Mouse (Mus musculus): Measurements from ENCODE around the gene Knop1. TPM values are rescaled to one million over a fixed set of nuclear protein-coding genes. Genes with fewer than 3 reads are reported as not detected.

Knop1 gene
- polyA plus RNA-seq, 1 experiment from 2014 or later, result 118 TPM

GRCm38 (mm10) chr7:118851571-118851970, 4.5 kb downstream of the Knop1 start:
- Histone ChIP-seq H3K4me3 (ENCODE audit: low read depth, low read length) (no peak overlapping the region), H3K27me3 (ENCODE audit: control insufficient read depth, insufficient read depth, low read length) (no peaks in the 10 kb centered on the region), H3K27ac (ENCODE audit: low read depth, low read length) (no peak overlapping the region), H3K9me3 (ENCODE audit: control insufficient read depth, low read length) (no peaks in the 10 kb centered on the region), H3K4me2 (no peak overlapping the region), H3K9ac (ENCODE audit: low read length) (no peak overlapping the region), H3K4me1 (ENCODE audit: control insufficient read depth, insufficient read depth, low read length) (peaks cover 12% of the 10 kb centered on the region), H3K36me3 (ENCODE audit: control insufficient read depth, insufficient read depth, low read length) (peaks cover 29% of the 10 kb centered on the region)
- ATAC-seq (ENCODE audit: low FRiP score) (no peak), DNase-seq (ENCODE audit: low spot score, missing footprints) (peak; percentile 53)
- WGBS, result 99% methylated on average over 7 of the region's 7 CpGs

- ATAC-seq (ENCODE audit: low FRiP score) (no peak), DNase-seq (ENCODE audit: low spot score, missing footprints) (peak; percentile 26)
- Histone ChIP-seq H3K9me3 (ENCODE audit: control insufficient read depth, low read length) (no peaks in the 10 kb centered on the region), H3K36me3 (ENCODE audit: control insufficient read depth, insufficient read depth, low read length) (peaks cover 32% of the 10 kb centered on the region), H3K4me2 (no peak overlapping the region), H3K9ac (ENCODE audit: low read length) (no peak overlapping the region), H3K27me3 (ENCODE audit: control insufficient read depth, insufficient read depth, low read length) (no peaks in the 10 kb centered on the region), H3K27ac (ENCODE audit: low read depth, low read length) (no peak overlapping the region), H3K4me3 (ENCODE audit: low read depth, low read length) (no peak overlapping the region), H3K4me1 (ENCODE audit: control insufficient read depth, insufficient read depth, low read length) (peaks cover 8% of the 10 kb centered on the region)
- WGBS, result 87% methylated on average over 9 of the region's 9 CpGs
These were observed 5.3 kb downstream of the Knop1 start for GRCm38 (mm10) chr7:118850676-118851290.

- Histone ChIP-seq H3K4me3 (ENCODE audit: low read depth, low read length) (no peak overlapping the region), H3K4me2 (no peak overlapping the region), H3K4me1 (ENCODE audit: control insufficient read depth, insufficient read depth, low read length) (peaks cover 7% of the 10 kb centered on the region), H3K9ac (ENCODE audit: low read length) (no peak overlapping the region), H3K36me3 (ENCODE audit: control insufficient read depth, insufficient read depth, low read length) (peaks cover 41% of the 10 kb centered on the region), H3K27me3 (ENCODE audit: control insufficient read depth, insufficient read depth, low read length) (no peaks in the 10 kb centered on the region), H3K9me3 (ENCODE audit: control insufficient read depth, low read length) (no peaks in the 10 kb centered on the region), H3K27ac (ENCODE audit: low read depth, low read length) (no peak overlapping the region)
- 92% methylated on average over 5 of the region's 5 CpGs for WGBS
- peak; percentile 53 for DNase-seq (ENCODE audit: low spot score, missing footprints)
- no peak for ATAC-seq (ENCODE audit: low FRiP score)
These were observed 6.4 kb downstream of the Knop1 start for GRCm38 (mm10) chr7:118849543-118850250.

- Histone ChIP-seq H3K9me3 (ENCODE audit: control insufficient read depth, low read length) (no peaks in the 10 kb centered on the region), H3K27me3 (ENCODE audit: control insufficient read depth, insufficient read depth, low read length) (no peaks in the 10 kb centered on the region), H3K9ac (ENCODE audit: low read length) (no peak overlapping the region), H3K36me3 (ENCODE audit: control insufficient read depth, insufficient read depth, low read length) (peaks cover 49% of the 10 kb centered on the region), H3K4me2 (no peak overlapping the region), H3K4me3 (ENCODE audit: low read depth, low read length) (no peak overlapping the region), H3K27ac (ENCODE audit: low read depth, low read length) (no peak overlapping the region), H3K4me1 (ENCODE audit: control insufficient read depth, insufficient read depth, low read length) (no peaks in the 10 kb centered on the region)
- DNase-seq (ENCODE audit: low spot score, missing footprints), result peak; percentile 68
- WGBS, result 92% methylated on average over 10 of the region's 10 CpGs
- no peak for ATAC-seq (ENCODE audit: low FRiP score)
These were observed 7.3 kb downstream of the Knop1 start for GRCm38 (mm10) chr7:118848796-118849195.

- no peak overlapping the region for H3K9ac ChIP-seq (ENCODE audit: low read length)
- H3K36me3 ChIP-seq (ENCODE audit: control insufficient read depth, insufficient read depth, low read length), result peaks cover 44% of the 10 kb centered on the region
- H3K4me1 ChIP-seq (ENCODE audit: control insufficient read depth, insufficient read depth, low read length), result no peaks in the 10 kb centered on the region
- no peak overlapping the region for H3K27ac ChIP-seq (ENCODE audit: low read depth, low read length)
- H3K4me3 ChIP-seq (ENCODE audit: low read depth, low read length), result no peak overlapping the region
- H3K9me3 ChIP-seq (ENCODE audit: control insufficient read depth, low read length), result no peaks in the 10 kb centered on the region
- H3K4me2 ChIP-seq, result no peak overlapping the region
- DNase-seq (ENCODE audit: low spot score, missing footprints) (peak; percentile 73), ATAC-seq (ENCODE audit: low FRiP score) (no peak)
- H3K27me3 ChIP-seq (ENCODE audit: control insufficient read depth, insufficient read depth, low read length), result no peaks in the 10 kb centered on the region
- 94% methylated on average over 4 of the region's 4 CpGs for WGBS
These were observed 9.7 kb downstream of the Knop1 start for GRCm38 (mm10) chr7:118846329-118846728.

- 91% methylated on average over 5 of the region's 5 CpGs for WGBS
- Histone ChIP-seq H3K9ac (ENCODE audit: low read length) (no peak overlapping the region), H3K27me3 (ENCODE audit: control insufficient read depth, insufficient read depth, low read length) (no peaks in the 10 kb centered on the region), H3K4me3 (ENCODE audit: low read depth, low read length) (no peak overlapping the region), H3K36me3 (ENCODE audit: control insufficient read depth, insufficient read depth, low read length) (peaks cover 40% of the 10 kb centered on the region), H3K9me3 (ENCODE audit: control insufficient read depth, low read length) (no peaks in the 10 kb centered on the region), H3K27ac (ENCODE audit: low read depth, low read length) (no peak overlapping the region), H3K4me1 (ENCODE audit: control insufficient read depth, insufficient read depth, low read length) (no peaks in the 10 kb centered on the region), H3K4me2 (no peak overlapping the region)
- peak; percentile 17 for DNase-seq (ENCODE audit: low spot score, missing footprints)
- no peak for ATAC-seq (ENCODE audit: low FRiP score)
These were observed 10.9 kb downstream of the Knop1 start for GRCm38 (mm10) chr7:118845141-118845540.

GRCm38 (mm10) chr7:118842938-118843337, 13.1 kb downstream of the Knop1 start:
- Histone ChIP-seq H3K4me2 (no peak overlapping the region), H3K9ac (ENCODE audit: low read length) (no peak overlapping the region), H3K4me1 (ENCODE audit: control insufficient read depth, insufficient read depth, low read length) (no peaks in the 10 kb centered on the region), H3K27me3 (ENCODE audit: control insufficient read depth, insufficient read depth, low read length) (no peaks in the 10 kb centered on the region), H3K36me3 (ENCODE audit: control insufficient read depth, insufficient read depth, low read length) (peaks cover 36% of the 10 kb centered on the region), H3K27ac (ENCODE audit: low read depth, low read length) (no peak overlapping the region), H3K9me3 (ENCODE audit: control insufficient read depth, low read length) (no peaks in the 10 kb centered on the region), H3K4me3 (ENCODE audit: low read depth, low read length) (no peak overlapping the region)
- 84% methylated on average over 4 of the region's 4 CpGs for WGBS
- ATAC-seq (ENCODE audit: low FRiP score) (no peak), DNase-seq (ENCODE audit: low spot score, missing footprints) (no peak)

GRCm38 (mm10) chr7:118841796-118842195, 14.3 kb downstream of the Knop1 start:
- Histone ChIP-seq H3K4me2 (no peak overlapping the region), H3K27ac (ENCODE audit: low read depth, low read length) (no peak overlapping the region), H3K36me3 (ENCODE audit: control insufficient read depth, insufficient read depth, low read length) (peaks cover 32% of the 10 kb centered on the region), H3K4me1 (ENCODE audit: control insufficient read depth, insufficient read depth, low read length) (no peaks in the 10 kb centered on the region), H3K27me3 (ENCODE audit: control insufficient read depth, insufficient read depth, low read length) (no peaks in the 10 kb centered on the region), H3K4me3 (ENCODE audit: low read depth, low read length) (no peak overlapping the region), H3K9me3 (ENCODE audit: control insufficient read depth, low read length) (no peaks in the 10 kb centered on the region), H3K9ac (ENCODE audit: low read length) (no peak overlapping the region)
- ATAC-seq (ENCODE audit: low FRiP score) (no peak), DNase-seq (ENCODE audit: low spot score, missing footprints) (peak; percentile 65)
- WGBS, result 79% methylated on average over 1 of the region's 1 CpGs

GRCm38 (mm10) chr7:118841030-118841745, 14.9 kb downstream of the Knop1 start:
- DNase-seq (ENCODE audit: low spot score, missing footprints) (peak; percentile 78), ATAC-seq (ENCODE audit: low FRiP score) (no peak)
- H3K4me2 ChIP-seq, result no peak overlapping the region
- H3K36me3 ChIP-seq (ENCODE audit: control insufficient read depth, insufficient read depth, low read length), result peaks cover 29% of the 10 kb centered on the region
- 90% methylated on average over 8 of the region's 8 CpGs for WGBS
- no peak overlapping the region for H3K27ac ChIP-seq (ENCODE audit: low read depth, low read length)
- H3K9ac ChIP-seq (ENCODE audit: low read length), result no peak overlapping the region
- no peak overlapping the region for H3K4me3 ChIP-seq (ENCODE audit: low read depth, low read length)
- no peaks in the 10 kb centered on the region for H3K9me3 ChIP-seq (ENCODE audit: control insufficient read depth, low read length)
- H3K4me1 ChIP-seq (ENCODE audit: control insufficient read depth, insufficient read depth, low read length), result no peaks in the 10 kb centered on the region
- H3K27me3 ChIP-seq (ENCODE audit: control insufficient read depth, insufficient read depth, low read length), result no peaks in the 10 kb centered on the region

Measured in midbrain, embryonic 11.5 days (tissue).